Mouse (Mus musculus) left cerebral cortex, adult 8-10 months (tissue): ENCODE data around the gene Xab2. TPM values are rescaled to one million over a fixed set of nuclear protein-coding genes. Genes with fewer than 3 reads are reported as not detected.

Experiments used
- DNase-seq, 2 experiments: peaks; one replicate each; pipeline ENCODE4 v3.0.0; 2022; ENCODE audit warnings: low spot score in 2 of 2
- total RNA-seq, 4 experiments: library from RNA; stranded (reverse); gene quantifications; 2 replicates each; pipeline ENCODE4 v1.2.4; 2022

The Xab2 gene
- total RNA-seq, 4 experiments from 2014 or later: 38.1 to 41.5 (median 40.5) TPM

DNA sequence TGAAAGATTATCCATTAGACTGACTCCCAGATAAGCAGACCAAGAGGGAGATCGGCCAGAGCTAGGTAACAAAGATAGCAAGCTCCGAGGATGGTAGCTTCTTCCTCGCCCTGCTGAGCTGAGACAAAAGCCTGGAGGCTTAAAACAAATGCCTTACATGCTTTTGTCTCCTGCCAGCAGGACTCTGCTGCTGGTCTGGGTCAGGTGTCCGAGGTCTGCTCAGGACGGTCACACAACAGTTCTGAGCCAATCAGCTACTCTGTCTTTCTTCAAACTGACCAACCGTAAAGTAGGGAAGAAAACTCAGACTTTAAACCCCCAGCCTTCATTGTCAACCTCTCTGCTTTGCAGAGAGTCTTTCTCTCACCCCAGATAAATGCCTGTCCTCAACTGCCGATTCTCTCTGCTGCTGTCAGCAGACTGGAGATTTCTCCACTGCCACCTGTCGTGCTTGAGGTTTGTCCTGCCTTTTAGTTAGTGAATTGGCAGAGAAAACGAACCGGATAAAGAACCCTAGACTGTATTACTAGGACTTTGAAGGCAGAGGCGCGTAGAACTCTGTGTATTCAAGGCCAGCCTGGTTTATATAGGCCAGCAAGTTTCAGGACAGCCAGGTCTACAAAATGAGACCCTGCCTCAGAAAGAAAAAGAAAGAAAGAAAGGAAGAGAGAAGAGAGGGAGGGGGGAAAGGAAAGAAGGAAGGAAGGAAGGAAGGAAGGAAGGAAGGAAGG lies 53.3 kb downstream of the Xab2 start, which contains the start of gene C330021F23Rik:
C330021F23Rik (plus strand) TSS at position 350 of the 731 bp plus-strand sequence.
- DNase-seq: no peak

Other genes starting within 250 kb of the Xab2 start
- 10 to 100 TPM; 38.6 to 45.6 (median 41.8) TPM for gene Arhgef18, start 228.3 kb downstream of the Xab2 start, total RNA-seq
- gene Pex11g, start 153.6 kb downstream of the Xab2 start, total RNA-seq: 1 to 10 TPM in 1 of 4 experiments, under 1 TPM in 3; 0.41 to 1.0 (median 0.90) TPM
- under 1 TPM in 1 of 4 experiments, not detected in 3; 0.30 TPM for gene Tex45, start 150.5 kb downstream of the Xab2 start, total RNA-seq
- gene Zfp358, start 128.2 kb downstream of the Xab2 start, total RNA-seq: 10 to 100 TPM; 30.8 to 36.0 (median 31.9) TPM
- 100 to 1,000 TPM in 1 of 4 experiments, 10 to 100 TPM in 3; 85.3 to 100 (median 94.8) TPM for gene Mcoln1, start 120.9 kb downstream of the Xab2 start, total RNA-seq
- gene Pnpla6, start 105.9 kb downstream of the Xab2 start, total RNA-seq: 10 to 100 TPM; 62.6 to 70.7 (median 67.0) TPM
- gene C330021F23Rik, start 53.3 kb downstream of the Xab2 start, total RNA-seq: not detected
- gene Camsap3, start 34.0 kb downstream of the Xab2 start, total RNA-seq: 10 to 100 TPM; 29.0 to 34.2 (median 32.6) TPM
- gene Pet100, start 232 bp upstream of the Xab2 start, total RNA-seq: 10 to 100 TPM; 55.9 to 90.3 (median 75.7) TPM
- gene Pcp2, start 4.2 kb upstream of the Xab2 start, total RNA-seq: not detected
- gene Stxbp2, start 9.6 kb upstream of the Xab2 start, total RNA-seq: 10 to 100 TPM; 55.4 to 80.3 (median 63.3) TPM
- gene Retn, start 34.5 kb upstream of the Xab2 start, total RNA-seq: 1 to 10 TPM in 3 of 4 experiments, under 1 TPM in 1; 0.96 to 1.5 (median 1.1) TPM
- under 1 TPM in 2 of 4 experiments, not detected in 2; 0.42 to 0.59 TPM for gene Mcemp1, start 44.4 kb upstream of the Xab2 start, total RNA-seq
- 10 to 100 TPM; 11.6 to 18.0 (median 13.9) TPM for gene Fcor, start 51.0 kb upstream of the Xab2 start, total RNA-seq
- 10 to 100 TPM; 27.3 to 29.4 (median 28.7) TPM for gene Trappc5, start 55.0 kb upstream of the Xab2 start, total RNA-seq
- gene Fcer2a, start 72.9 kb upstream of the Xab2 start, total RNA-seq: not detected
- under 1 TPM in 2 of 4 experiments, not detected in 2; 0.27 to 0.40 TPM for gene Clec4g, start 99.3 kb upstream of the Xab2 start, total RNA-seq
- 1 to 10 TPM in 3 of 4 experiments, under 1 TPM in 1; 0.41 to 1.5 (median 1.2) TPM for gene Cd209a, start 127.7 kb upstream of the Xab2 start, total RNA-seq
- gene Cd209e, start 233.0 kb upstream of the Xab2 start, total RNA-seq: not detected